Mouse (Mus musculus) hindbrain, embryonic 10.5 days (tissue): Measurements from ENCODE around the gene Tlk1. TPM values are rescaled to one million over a fixed set of nuclear protein-coding genes. Genes with fewer than 3 reads are reported as not detected.
"Not testable (repeated sequence)": the region's sequence is repeated elsewhere in the genome, so short reads cannot be mapped to it uniquely, and the experiment has no call there.

Experiments
- DNase-seq: peaks from one replicate; pipeline ENCODE4 v3.0.0-alpha.2; 2017; ENCODE audit warnings: low spot score
- H3K27ac ChIP-seq: fragments of 300-500 bp; sonication (generic); 2 replicates; pipeline ENCODE4 v1.5.1; 2016; ENCODE audit warnings: mild to moderate bottlenecking, moderate library complexity
- H3K27me3 ChIP-seq: fragments of 300-500 bp; sonication (generic); 2 replicates; pipeline ENCODE4 v1.6.1; 2016; ENCODE audit warnings: mild to moderate bottlenecking; ENCODE audit not compliant: poor library complexity, insufficient read depth, severe bottlenecking
- H3K36me3 ChIP-seq: fragments of 300-500 bp; sonication (generic); 2 replicates; pipeline ENCODE4 v1.6.1; 2016; ENCODE audit warnings: mild to moderate bottlenecking, moderate library complexity
- H3K4me1 ChIP-seq: fragments of 300-500 bp; sonication (generic); replicated peaks from 2 replicates; pipeline ENCODE4 v1.6.1; 2016; ENCODE audit warnings: mild to moderate bottlenecking
- H3K4me3 ChIP-seq: fragments of 300-500 bp; sonication (generic); 2 replicates; pipeline ENCODE4 v1.5.1; 2016; ENCODE audit warnings: mild to moderate bottlenecking, moderate library complexity
- H3K9me3 ChIP-seq: fragments of 300-500 bp; sonication (generic); 2 replicates; pipeline ENCODE4 v1.6.1; 2016; ENCODE audit warnings: mild to moderate bottlenecking, moderate library complexity
- WGBS: fragments of 180-500 bp; shearing (Covaris S2); methylation state at CpG from one replicate; pipeline ENCODE4 v1.1.7; 2016; 5-methylcytosine and 5-hydroxymethylcytosine counted together
- polyA plus RNA-seq: library from polyadenylated mRNA; unstranded; fragments of >200 nt; fragmentation: Nextera tagmentation; extraction: Ambion mirVana; gene quantifications from 2 replicates; pipeline ENCODE4 v1.2.1, GENCODE M21; 2016

Tlk1 gene
- polyA plus RNA-seq, 1 experiment from 2014 or later, result 19.1 TPM

GRCm38 (mm10) chr2:70827780-70828179, 2.3 kb upstream of the Tlk1 start:
- 85% methylated on average over 8 of the region's 8 CpGs for WGBS
- Histone ChIP-seq H3K27me3 (no peaks in the 10 kb centered on the region), H3K4me1 (peaks cover 7% of the 10 kb centered on the region), H3K4me3 (no peak overlapping the region), H3K27ac (no peak overlapping the region), H3K9me3 (no peaks in the 10 kb centered on the region), H3K36me3 (no peaks in the 10 kb centered on the region)
- no peak for DNase-seq

GRCm38 (mm10) chr2:70826436-70827230, 1.1 kb upstream of the Tlk1 start:
- H3K27ac ChIP-seq, result peak overlapping the region; percentile 100; the same call in 1 of the 2 replicates
- WGBS, result 83% methylated on average over 8 of the region's 8 CpGs
- no peaks in the 10 kb centered on the region for H3K9me3 ChIP-seq
- no peak for DNase-seq
- no peaks in the 10 kb centered on the region for H3K27me3 ChIP-seq
- H3K36me3 ChIP-seq, result no peaks in the 10 kb centered on the region
- peak overlapping the region; percentile 93; the same call in 1 of the 2 replicates for H3K4me3 ChIP-seq
- peaks cover 18% of the 10 kb centered on the region for H3K4me1 ChIP-seq

GRCm38 (mm10) chr2:70824838-70825370, 624 bp downstream of the Tlk1 start:
- Histone ChIP-seq H3K4me3 (peak overlapping the region; percentile 93), H3K9me3 (no peaks in the 10 kb centered on the region), H3K27ac (peak overlapping the region; percentile 100), H3K36me3 (no peaks in the 10 kb centered on the region), H3K4me1 (peaks cover 20% of the 10 kb centered on the region), H3K27me3 (no peaks in the 10 kb centered on the region)
- WGBS, result under 1% methylated on average over 54 of the region's 59 CpGs
- DNase-seq, result peak; percentile 82

- H3K9me3 ChIP-seq, result no peaks in the 10 kb centered on the region
- DNase-seq, result no peak
- no peaks in the 10 kb centered on the region for H3K27me3 ChIP-seq
- peaks cover 20% of the 10 kb centered on the region for H3K4me1 ChIP-seq
- H3K27ac ChIP-seq, result peak overlapping the region; percentile 100
- H3K36me3 ChIP-seq, result no peaks in the 10 kb centered on the region
- peak overlapping the region; percentile 93 for H3K4me3 ChIP-seq
- 2% methylated on average over 27 of the region's 27 CpGs for WGBS
Measured at GRCm38 (mm10) chr2:70823926-70824800, 1.4 kb downstream of the Tlk1 start.

GRCm38 (mm10) chr2:70823434-70823833, 2.1 kb downstream of the Tlk1 start:
- WGBS, result 58% methylated on average over 5 of the region's 5 CpGs
- no peak overlapping the region for H3K27ac ChIP-seq
- DNase-seq, result no peak

GRCm38 (mm10) chr2:70816939-70817338, 8.6 kb downstream of the Tlk1 start:
- peaks cover 11% of the 10 kb centered on the region for H3K4me1 ChIP-seq
- H3K27me3 ChIP-seq, result no peaks in the 10 kb centered on the region
- no peak for DNase-seq
- no peak overlapping the region for H3K27ac ChIP-seq
- WGBS, result 65% methylated on average over 3 of the region's 3 CpGs
- no peaks in the 10 kb centered on the region for H3K36me3 ChIP-seq
- no peaks in the 10 kb centered on the region for H3K9me3 ChIP-seq
- H3K4me3 ChIP-seq, result no peak overlapping the region

More at GRCm38 (mm10) chr2:70823434-70823833, 2.1 kb downstream of the Tlk1 start:
- no peaks in the 10 kb centered on the region for H3K36me3 ChIP-seq
- H3K4me1 ChIP-seq, result peaks cover 23% of the 10 kb centered on the region
- H3K9me3 ChIP-seq, result no peaks in the 10 kb centered on the region
- peak overlapping the region; percentile 93 for H3K4me3 ChIP-seq
- H3K27me3 ChIP-seq, result no peaks in the 10 kb centered on the region

- Histone ChIP-seq H3K4me3 (no peak overlapping the region), H3K27me3 (no peaks in the 10 kb centered on the region), H3K4me1 (peaks cover 7% of the 10 kb centered on the region; the same call in 1 of the 2 replicates), H3K36me3 (no peaks in the 10 kb centered on the region), H3K9me3 (no peaks in the 10 kb centered on the region), H3K27ac (no peak overlapping the region)
- DNase-seq, result no peak
- WGBS, result 90% methylated on average over 2 of the region's 2 CpGs
Measured at GRCm38 (mm10) chr2:70816016-70816415, 9.5 kb downstream of the Tlk1 start.

- no peak overlapping the region for H3K4me3 ChIP-seq
- no peaks in the 10 kb centered on the region for H3K9me3 ChIP-seq
- 86% methylated on average over 4 of the region's 4 CpGs for WGBS
- peaks cover 4% of the 10 kb centered on the region; the same call in 1 of the 2 replicates for H3K4me1 ChIP-seq
- no peaks in the 10 kb centered on the region for H3K36me3 ChIP-seq
- no peak for DNase-seq
- no peaks in the 10 kb centered on the region for H3K27me3 ChIP-seq
- H3K27ac ChIP-seq, result no peak overlapping the region
Measured at GRCm38 (mm10) chr2:70813608-70814007, 11.9 kb downstream of the Tlk1 start.

GRCm38 (mm10) chr2:70811476-70811875, 14.1 kb downstream of the Tlk1 start:
- no peaks in the 10 kb centered on the region for H3K9me3 ChIP-seq
- H3K27me3 ChIP-seq, result no peaks in the 10 kb centered on the region
- H3K36me3 ChIP-seq, result no peaks in the 10 kb centered on the region
- peaks cover 4% of the 10 kb centered on the region; the same call in 1 of the 2 replicates for H3K4me1 ChIP-seq
- WGBS, result 89% methylated on average over 3 of the region's 3 CpGs
- no peak overlapping the region for H3K27ac ChIP-seq
- H3K4me3 ChIP-seq, result no peak overlapping the region
- no peak for DNase-seq

GRCm38 (mm10) chr2:70809921-70810320, 15.6 kb downstream of the Tlk1 start:
- Histone ChIP-seq H3K27ac (no peak overlapping the region), H3K27me3 (no peaks in the 10 kb centered on the region), H3K4me1 (peaks cover 4% of the 10 kb centered on the region; the same call in 1 of the 2 replicates), H3K4me3 (no peak overlapping the region), H3K36me3 (peaks cover 12% of the 10 kb centered on the region), H3K9me3 (no peaks in the 10 kb centered on the region)
- WGBS, result 95% methylated on average over 3 of the region's 3 CpGs
- no peak for DNase-seq

- no peaks in the 10 kb centered on the region for H3K9me3 ChIP-seq
- H3K27ac ChIP-seq, result no peak overlapping the region
- no peaks in the 10 kb centered on the region for H3K27me3 ChIP-seq
- no peak for DNase-seq
- no peaks in the 10 kb centered on the region for H3K4me1 ChIP-seq
- H3K36me3 ChIP-seq, result peaks cover 21% of the 10 kb centered on the region
- H3K4me3 ChIP-seq, result no peak overlapping the region
Measured at GRCm38 (mm10) chr2:70808681-70809080, 16.8 kb downstream of the Tlk1 start.

GRCm38 (mm10) chr2:70807678-70808077, 17.9 kb downstream of the Tlk1 start:
- DNase-seq, H3K27me3 ChIP-seq, H3K4me1 ChIP-seq, H3K27ac ChIP-seq, H3K4me3 ChIP-seq, H3K9me3 ChIP-seq: not testable (repeated sequence)
- WGBS, result 90% methylated on average over 3 of the region's 3 CpGs
- peaks cover 24% of the 10 kb centered on the region for H3K36me3 ChIP-seq
